Mouse (Mus musculus) kidney, postnatal 0 days (tissue): ENCODE results near the gene Dbndd2. TPM values are rescaled to one million over a fixed set of nuclear protein-coding genes. Genes with fewer than 3 reads are reported as not detected.
A peak's percentile ranks its signal among the peaks of the same experiment; 100 is the strongest.

ENCODE experiments used
- ATAC-seq: fragments of 200-750 bp; cut with Nextera tagmentation; replicated peaks from 2 replicates; pipeline ENCODE4 v1.8.0; 2017; ENCODE audit warnings: low read depth, moderate number of reproducible peaks, moderate TSS enrichment, moderate library complexity; ENCODE audit not compliant: low FRiP score
- DNase-seq: peaks from one replicate; pipeline ENCODE4 v3.0.0-alpha.2; 2016; ENCODE audit warnings: low spot score
- H3K27ac ChIP-seq: fragments of 300-500 bp; sonication (generic); 2 replicates; pipeline ENCODE4 v1.5.1; 2014; ENCODE audit warnings: mild to moderate bottlenecking
- H3K27me3 ChIP-seq: fragments of 300-500 bp; sonication (generic); 2 replicates; pipeline ENCODE4 v1.6.1; 2014; ENCODE audit warnings: low read length, mixed read lengths; ENCODE audit not compliant: insufficient read depth
- H3K36me3 ChIP-seq: fragments of 300-500 bp; sonication (generic); 2 replicates; pipeline ENCODE4 v1.6.1; 2014; ENCODE audit warnings: low read length, mixed read lengths; ENCODE audit not compliant: insufficient read depth
- H3K4me1 ChIP-seq: fragments of 300-500 bp; sonication (generic); replicated peaks from 2 replicates; pipeline ENCODE4 v1.6.1; 2014; ENCODE audit warnings: antibody characterized with exemption, low read length, mixed read lengths; ENCODE audit not compliant: insufficient read depth
- H3K4me2 ChIP-seq: fragments of 300-500 bp; sonication (generic); 2 replicates; pipeline ENCODE4 v1.6.1; 2014; ENCODE audit warnings: mild to moderate bottlenecking, low read length, moderate library complexity, mixed read lengths
- H3K4me3 ChIP-seq: fragments of 300-500 bp; sonication (generic); replicated peaks from 2 replicates; pipeline ENCODE4 v1.5.1; 2014; ENCODE audit warnings: low read depth, low read length
- H3K9ac ChIP-seq: fragments of 300-500 bp; sonication (generic); 2 replicates; pipeline ENCODE4 v1.6.1; 2014; ENCODE audit warnings: low read depth, low read length
- H3K9me3 ChIP-seq: fragments of 300-500 bp; sonication (generic); replicated peaks from 2 replicates; pipeline ENCODE4 v1.6.1; 2016; ENCODE audit warnings: low read length, inconsistent platforms, mixed read lengths
- CTCF ChIP-seq: IDR thresholded peaks from 2 replicates; pipeline ENCODE4 v1.5.1; 2016; ENCODE audit warnings: antibody characterized with exemption, low read depth, mild to moderate bottlenecking, moderate library complexity
- WGBS: fragments of 180-500 bp; shearing (Covaris S2); extraction: QIAGEN DNeasy Blood & Tissue Kit; methylation state at CpG from one replicate; pipeline ENCODE4 v1.1.7; 2014; 5-methylcytosine and 5-hydroxymethylcytosine counted together
- polyA plus RNA-seq: library from polyadenylated mRNA; unstranded; fragments of >200 nt; fragmentation: Nextera tagmentation; extraction: Ambion mirVana; gene quantifications from 2 replicates; pipeline ENCODE4 v1.2.1, GENCODE M21; 2015

Gene Dbndd2
- polyA plus RNA-seq, 1 experiment from 2014 or later: 23.3 TPM

DNA sequence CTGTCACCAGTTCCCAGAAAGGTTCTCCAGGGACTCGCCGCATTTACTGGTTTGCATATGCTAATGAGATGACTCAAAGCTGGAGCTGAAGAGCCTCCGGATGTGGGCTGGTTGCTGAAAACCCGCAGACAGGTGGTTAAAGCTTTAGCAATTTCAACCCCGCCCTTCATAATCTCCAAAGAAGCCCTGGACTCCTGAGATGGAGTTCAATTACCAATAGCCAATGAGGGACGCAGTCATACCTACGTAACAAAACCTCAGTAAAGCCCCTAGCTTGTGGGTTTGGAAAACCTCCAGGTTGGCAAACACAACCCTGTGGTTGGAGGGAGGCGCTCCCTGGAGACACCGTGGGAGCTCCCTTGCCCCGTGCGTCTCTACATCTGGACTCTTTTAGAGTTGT, 35.9 kb downstream of the Dbndd2 start:
- no peak overlapping the region for H3K4me3 ChIP-seq
- ATAC-seq: no peak
- WGBS: 16% methylated on average over 11 of the region's 11 CpGs
- no peak for DNase-seq
- no peaks in the 10 kb centered on the region; the same call in 1 of the 2 replicates for H3K4me1 ChIP-seq
- no peak overlapping the region for H3K4me2 ChIP-seq
- no peak for TF ChIP-seq CTCF
- no peak overlapping the region for H3K27ac ChIP-seq
- H3K9me3 ChIP-seq: no peaks in the 10 kb centered on the region
- no peaks in the 10 kb centered on the region for H3K36me3 ChIP-seq
- H3K9ac ChIP-seq: 0 out of 2 replicates have a peak overlapping the region, but pooled peaks have one; percentile 27
- H3K27me3 ChIP-seq: no peaks in the 10 kb centered on the region

DNA sequence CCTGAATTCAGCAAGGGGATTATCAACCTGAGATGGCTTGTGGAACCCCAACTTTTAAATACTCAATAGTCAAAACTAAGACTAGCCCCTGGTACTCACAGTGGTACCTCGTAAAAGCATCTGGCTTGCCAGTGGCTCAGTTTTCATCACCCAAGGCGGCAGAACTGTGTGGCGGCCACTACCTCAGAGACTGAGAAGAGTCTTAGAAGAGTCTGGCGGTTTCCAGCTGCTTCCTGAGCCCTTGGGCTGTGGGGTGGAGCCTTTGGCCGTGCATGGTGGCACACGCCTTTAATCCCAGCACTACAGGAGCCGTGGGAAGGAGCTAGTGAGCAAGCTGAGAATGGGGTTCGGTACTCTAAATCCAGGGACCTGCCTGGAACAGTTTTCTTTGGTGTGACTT, 36.4 kb downstream of the Dbndd2 start:
- H3K27ac ChIP-seq: no peak overlapping the region
- no peaks in the 10 kb centered on the region for H3K27me3 ChIP-seq
- 21% methylated on average over 8 of the region's 8 CpGs for WGBS

DNA sequence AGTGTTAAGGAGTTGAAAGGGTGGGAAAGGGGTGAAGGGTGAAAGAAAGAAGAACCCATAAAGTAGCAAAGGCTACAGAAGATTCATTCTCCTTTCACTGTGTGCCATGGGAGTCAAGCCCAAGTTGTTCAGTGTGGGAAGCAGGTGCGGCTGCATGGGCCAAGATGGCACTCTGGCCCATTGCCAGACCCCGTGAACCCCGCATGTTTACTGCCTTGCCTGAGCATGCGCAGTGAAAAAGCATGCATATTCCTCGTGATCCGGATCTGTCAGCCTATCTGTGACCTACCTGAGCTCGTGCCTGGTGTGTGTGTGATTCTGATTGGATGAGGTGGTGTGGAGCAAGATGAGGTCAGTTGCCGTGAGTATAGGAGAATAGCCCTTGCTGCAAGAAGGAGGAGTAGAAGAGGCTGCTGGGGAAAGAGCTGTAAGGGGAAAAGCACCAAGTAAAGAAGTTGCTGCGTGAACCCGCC, 37.4 kb downstream of the Dbndd2 start:
- WGBS: 92% methylated on average over 10 of the region's 10 CpGs
- Histone ChIP-seq H3K4me2 (no peak overlapping the region), H3K27me3 (no peaks in the 10 kb centered on the region), H3K9me3 (no peaks in the 10 kb centered on the region), H3K27ac (no peak overlapping the region), H3K9ac (no peak overlapping the region), H3K4me1 (no peaks in the 10 kb centered on the region; the same call in 1 of the 2 replicates), H3K4me3 (no peak overlapping the region), H3K36me3 (no peaks in the 10 kb centered on the region)
- TF ChIP-seq CTCF: no peak
- DNase-seq (no peak), ATAC-seq (no peak)

More for the DNA sequence above, 36.4 kb downstream of the Dbndd2 start:
- Histone ChIP-seq H3K9me3 (no peaks in the 10 kb centered on the region), H3K4me2 (no peak overlapping the region), H3K4me1 (no peaks in the 10 kb centered on the region; the same call in 1 of the 2 replicates), H3K4me3 (no peak overlapping the region), H3K36me3 (no peaks in the 10 kb centered on the region), H3K9ac (no peak overlapping the region)
- TF ChIP-seq CTCF: no peak
- ATAC-seq (no peak), DNase-seq (no peak)

DNA sequence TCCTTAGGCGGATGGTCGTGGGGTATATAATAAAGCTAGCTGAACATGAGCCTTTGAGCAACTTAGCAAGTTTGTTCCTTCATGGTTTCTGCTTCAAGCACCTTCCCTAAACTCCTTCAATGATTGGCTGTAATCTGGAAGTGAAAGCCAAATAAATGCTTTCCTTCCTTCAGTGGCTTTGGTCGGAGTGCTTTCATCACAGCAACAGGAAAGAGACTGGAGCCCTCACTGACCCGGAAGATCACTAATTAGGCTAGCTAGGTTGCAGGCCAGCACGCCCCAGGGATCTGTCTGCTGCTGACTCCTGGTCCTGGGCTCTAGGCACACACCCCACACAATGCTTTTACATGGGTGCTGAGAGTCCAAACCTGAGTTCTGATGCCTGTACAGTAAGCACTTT, 42.7 kb downstream of the Dbndd2 start:
- Histone ChIP-seq H3K27me3 (no peaks in the 10 kb centered on the region), H3K4me2 (no peak overlapping the region), H3K4me3 (no peak overlapping the region), H3K9ac (no peak overlapping the region), H3K36me3 (no peaks in the 10 kb centered on the region), H3K9me3 (no peaks in the 10 kb centered on the region), H3K27ac (no peak overlapping the region), H3K4me1 (no peaks in the 10 kb centered on the region)
- TF ChIP-seq CTCF: no peak
- DNase-seq (no peak), ATAC-seq (no peak)
- 53% methylated on average over 5 of the region's 5 CpGs for WGBS

DNA sequence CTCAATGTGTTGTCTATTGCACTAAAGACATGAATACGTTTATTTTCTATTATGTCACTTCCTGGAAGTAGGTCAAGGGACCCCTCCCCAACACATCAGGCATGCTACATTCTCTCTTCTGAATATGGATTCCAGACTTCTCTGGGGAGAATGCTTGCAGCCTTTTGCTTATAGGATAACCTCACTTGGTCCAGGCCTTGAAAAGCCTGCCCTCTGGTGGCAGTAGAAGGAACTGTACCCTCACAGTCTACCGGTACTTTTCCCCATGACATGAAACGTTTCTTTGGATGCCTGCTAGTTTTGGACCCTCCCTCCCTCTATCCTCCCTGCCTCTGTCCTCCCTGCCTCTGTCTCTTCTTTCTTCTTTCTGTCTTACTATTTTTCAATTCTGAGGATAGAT, 45.3 kb downstream of the Dbndd2 start:
- no peak overlapping the region for H3K4me3 ChIP-seq
- no peaks in the 10 kb centered on the region for H3K4me1 ChIP-seq
- H3K27ac ChIP-seq: no peak overlapping the region
- no peaks in the 10 kb centered on the region for H3K27me3 ChIP-seq
- TF ChIP-seq CTCF: peak; percentile 95
- H3K9me3 ChIP-seq: no peaks in the 10 kb centered on the region
- H3K9ac ChIP-seq: no peak overlapping the region
- 1% methylated on average over 3 of the region's 3 CpGs for WGBS
- H3K36me3 ChIP-seq: no peaks in the 10 kb centered on the region
- DNase-seq (peak; percentile 84), ATAC-seq (no peak)
- H3K4me2 ChIP-seq: no peak overlapping the region

DNA sequence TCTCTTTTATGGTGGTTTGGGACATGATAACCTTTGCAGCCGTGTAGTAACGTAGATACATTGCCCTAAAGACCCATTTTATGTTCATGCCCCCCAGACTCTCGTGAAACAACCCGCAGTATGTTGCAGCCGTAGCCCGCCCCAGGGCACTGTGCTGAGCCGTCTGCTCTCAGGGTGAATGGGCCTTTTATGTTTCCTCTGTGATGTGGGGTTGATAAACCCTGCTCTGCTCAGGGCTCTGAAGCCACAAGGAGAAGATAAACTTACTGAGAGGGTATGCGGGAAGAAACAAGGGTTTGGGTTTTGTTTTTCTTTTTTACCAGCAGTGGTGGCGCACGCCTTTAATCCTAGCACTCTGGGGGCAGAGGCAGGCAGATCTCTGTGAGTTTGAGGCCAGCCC, 48.4 kb downstream of the Dbndd2 start:
- H3K36me3 ChIP-seq: no peaks in the 10 kb centered on the region
- H3K4me3 ChIP-seq: no peak overlapping the region
- no peaks in the 10 kb centered on the region for H3K9me3 ChIP-seq
- H3K27ac ChIP-seq: no peak overlapping the region
- ATAC-seq (no peak), DNase-seq (no peak)
- H3K4me2 ChIP-seq: no peak overlapping the region
- H3K9ac ChIP-seq: no peak overlapping the region
- 71% methylated on average over 10 of the region's 10 CpGs for WGBS
- no peaks in the 10 kb centered on the region for H3K4me1 ChIP-seq
- H3K27me3 ChIP-seq: no peaks in the 10 kb centered on the region
- no peak for TF ChIP-seq CTCF

DNA sequence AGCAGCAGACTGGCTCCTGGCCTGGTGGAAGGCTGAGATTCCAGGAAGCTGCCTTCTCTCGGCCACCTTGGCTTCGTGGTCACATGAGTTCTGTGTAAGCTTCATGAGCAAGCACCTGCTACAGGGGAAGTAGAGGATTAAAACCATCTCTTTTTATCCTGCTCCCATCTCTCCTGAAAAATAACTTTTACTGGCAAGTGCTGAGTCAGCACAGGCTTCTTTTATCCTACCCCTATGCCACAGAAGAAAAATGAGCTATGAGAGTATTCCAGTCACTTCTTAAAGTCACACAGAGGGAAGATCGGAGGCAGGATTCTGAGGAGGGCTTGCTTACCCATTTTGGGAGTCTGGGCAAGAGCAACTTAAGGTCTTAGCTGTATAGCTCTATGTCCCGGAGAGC, 51.1 kb downstream of the Dbndd2 start:
- Histone ChIP-seq H3K27me3 (no peaks in the 10 kb centered on the region), H3K36me3 (no peaks in the 10 kb centered on the region), H3K4me2 (no peak overlapping the region), H3K4me3 (no peak overlapping the region), H3K9me3 (no peaks in the 10 kb centered on the region), H3K27ac (no peak overlapping the region), H3K4me1 (peaks cover 5% of the 10 kb centered on the region; the same call in 1 of the 2 replicates), H3K9ac (no peak overlapping the region)
- TF ChIP-seq CTCF: no peak
- DNase-seq (no peak), ATAC-seq (no peak)
- 69% methylated on average over 4 of the region's 4 CpGs for WGBS
